ENCODE assay signal across 16 mouse cellular contexts in genomic region chr14:57301600-57302230, GRCm38 (mm10).
DNase-seq lines count a peak whose midpoint lies in the region.
"Had no signal": no experiment of that assay in that cellular context is flagged by ENCODE, and none has a peak within 500 bp of the region (broad histone marks: within the 10 kb centered on the region; RNA-seq: fewer than 3 reads in every experiment).

No protein-coding gene starts in this region.

- intact Hi-C loops in heart, postnatal 36 days (cut with DNase I): no loop called here
- intact Hi-C loops in left cerebral cortex, postnatal 14 days (cut with DNase I): no loop called here

- peak; percentile 41 for DNase-seq in heart, adult 11 months
- no peak for DNase-seq in heart, postnatal 36 days
- peak; percentile 67 to 75 for DNase-seq in right cerebral cortex, adult 2 months (ENCODE audit: low spot score in 2 of 2)
- DNase-seq in right cerebral cortex, postnatal 14 days: no peak
- DNase-seq in left cerebral cortex, postnatal 14 days (ENCODE audit: low spot score in 2 of 2): peak; percentile 53 to 74
- DNase-seq in telencephalon, adult 2 months (ENCODE audit: low read depth, low spot score): peak; percentile 81
- DNase-seq in thymus, postnatal 14 days: no peak
- no peak for DNase-seq in lung, adult 18-20 months
- DNase-seq: adrenal gland, postnatal 25 days; cerebellum, adult 9-11 months; gastrocnemius, postnatal 10 days; kidney, adult 9 months; kidney, postnatal 14 days; liver, postnatal 0 days; lung, postnatal 10 days; thymus, adult 2 months had no signal

Comparison
In these comparisons a context has a peak if more than half of its experiments do, and no peak if none do; other contexts are left out.
1. DNase-seq: peak in heart, adult 11 months (single experiment), right cerebral cortex, adult 2 months (2 of 2), left cerebral cortex, postnatal 14 days (2 of 2) and telencephalon, adult 2 months (single experiment); none in heart, postnatal 36 days (0 of 2), right cerebral cortex, postnatal 14 days (single experiment), thymus, postnatal 14 days (single experiment) and lung, adult 18-20 months (0 of 2).